Mouse (Mus musculus) embryo, embryonic 10.5 days (tissue): Measurements from ENCODE around the gene Desi1.

ENCODE experiments used
- DNase-seq: peaks from one replicate; pipeline ENCODE4 v3.0.0-alpha.2; 2015; ENCODE audit warnings: low spot score

The Desi1 gene

GRCm38 (mm10) chr15:82033762-82034161, at the start of gene Desi1:
TSS of gene Desi1 (minus strand) at chr15:82033862.
- DNase-seq = no peak

- DNase-seq = peak; percentile 68
Measured at GRCm38 (mm10) chr15:82081161-82081560, 47.5 kb upstream of the Desi1 start.

GRCm38 (mm10) chr15:82079883-82080282, 46.2 kb upstream of the Desi1 start:
- peak; percentile 36 for DNase-seq

GRCm38 (mm10) chr15:82073490-82073889, 39.8 kb upstream of the Desi1 start:
- no peak for DNase-seq

- DNase-seq = no peak
Measured at GRCm38 (mm10) chr15:82071816-82072469, 38.3 kb upstream of the Desi1 start.

GRCm38 (mm10) chr15:82069898-82070297, 36.2 kb upstream of the Desi1 start, which contains the start of gene Mei1:
TSS of gene Mei1 (plus strand) at chr15:82069996.
- peak; percentile 23 for DNase-seq

- DNase-seq = peak; percentile 95
Measured at GRCm38 (mm10) chr15:82065511-82065910, 31.8 kb upstream of the Desi1 start.

GRCm38 (mm10) chr15:82063909-82064308, 30.2 kb upstream of the Desi1 start:
- no peak for DNase-seq

GRCm38 (mm10) chr15:82058719-82059201, 25.1 kb upstream of the Desi1 start, which contains the start of gene 4930407I10Rik:
TSS of gene 4930407I10Rik (plus strand) at chr15:82059151.
- no peak for DNase-seq

- no peak for DNase-seq
Measured at GRCm38 (mm10) chr15:82052544-82052943, 18.9 kb upstream of the Desi1 start.

- peak; percentile 93 for DNase-seq
Measured at GRCm38 (mm10) chr15:82047080-82047883, 13.6 kb upstream of the Desi1 start, which contains the start of gene Snu13. TSS of gene Snu13 (minus strand) at chr15:82047598.

- DNase-seq = peak; percentile 31
Measured at GRCm38 (mm10) chr15:82046246-82046891, 12.7 kb upstream of the Desi1 start.

GRCm38 (mm10) chr15:82044166-82044784, 10.6 kb upstream of the Desi1 start:
- DNase-seq = peak; percentile 21

GRCm38 (mm10) chr15:82040650-82041049, 7.0 kb upstream of the Desi1 start:
- peak; percentile 78 for DNase-seq

GRCm38 (mm10) chr15:82035904-82036689, 2.4 kb upstream of the Desi1 start:
- peak; percentile 63 for DNase-seq

- no peak for DNase-seq
Measured at GRCm38 (mm10) chr15:82032386-82032785, 1.3 kb downstream of the Desi1 start.

GRCm38 (mm10) chr15:82027726-82028125, 5.9 kb downstream of the Desi1 start:
- no peak for DNase-seq

- no peak for DNase-seq
Measured at GRCm38 (mm10) chr15:82027276-82027675, 6.4 kb downstream of the Desi1 start.

- no peak for DNase-seq
Measured at GRCm38 (mm10) chr15:82023965-82024635, 9.6 kb downstream of the Desi1 start.

GRCm38 (mm10) chr15:82022535-82023088, 11.1 kb downstream of the Desi1 start:
- DNase-seq = no peak
